Mouse (Mus musculus) megakaryocyte, embryonic 14.5 days (primary cell): Measurements from ENCODE around the gene P2rx5.

Experiments used
- FLI1 ChIP-seq: IDR thresholded peaks from 2 replicates; pipeline ENCODE4 v1.6.1; 2012; ENCODE audit warnings: low read length, inconsistent platforms, mixed read lengths
- GATA1 ChIP-seq: IDR thresholded peaks from 3 replicates; pipeline ENCODE4 v1.6.1; 2012; ENCODE audit warnings: mixed read lengths, low read length, inconsistent platforms, borderline replicate concordance

DNA sequence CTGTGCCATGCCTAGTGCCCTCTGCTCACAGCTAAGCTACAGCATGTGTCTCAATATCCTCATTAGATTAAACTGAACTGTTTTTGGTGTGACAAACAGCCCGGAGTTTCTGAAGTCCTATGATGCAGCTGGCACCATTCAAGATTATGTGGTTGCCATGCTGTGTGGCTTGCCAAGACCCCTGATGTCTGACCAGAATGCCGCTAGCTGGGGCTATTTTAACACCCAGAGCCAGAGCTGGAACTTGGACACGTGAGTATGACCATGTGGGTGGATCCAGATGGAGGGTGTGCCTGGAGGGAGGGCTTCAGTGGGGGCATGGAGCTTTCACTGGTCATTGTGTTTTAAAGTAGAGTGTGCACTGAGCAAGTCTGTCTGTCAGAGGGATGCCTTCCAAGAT is 53.7 kb downstream of the P2rx5 start:
- TF ChIP-seq FLI1 (no peak), GATA1 (no peak)
